Mouse (Mus musculus): ENCODE data around the gene Cntnap1. TPM values are rescaled to one million over a fixed set of nuclear protein-coding genes. Genes with fewer than 3 reads are reported as not detected.

The Cntnap1 gene
- total and polyA plus RNA-seq, 2 experiments from 2014 or later = 3.2 to 15.0 TPM

DNA sequence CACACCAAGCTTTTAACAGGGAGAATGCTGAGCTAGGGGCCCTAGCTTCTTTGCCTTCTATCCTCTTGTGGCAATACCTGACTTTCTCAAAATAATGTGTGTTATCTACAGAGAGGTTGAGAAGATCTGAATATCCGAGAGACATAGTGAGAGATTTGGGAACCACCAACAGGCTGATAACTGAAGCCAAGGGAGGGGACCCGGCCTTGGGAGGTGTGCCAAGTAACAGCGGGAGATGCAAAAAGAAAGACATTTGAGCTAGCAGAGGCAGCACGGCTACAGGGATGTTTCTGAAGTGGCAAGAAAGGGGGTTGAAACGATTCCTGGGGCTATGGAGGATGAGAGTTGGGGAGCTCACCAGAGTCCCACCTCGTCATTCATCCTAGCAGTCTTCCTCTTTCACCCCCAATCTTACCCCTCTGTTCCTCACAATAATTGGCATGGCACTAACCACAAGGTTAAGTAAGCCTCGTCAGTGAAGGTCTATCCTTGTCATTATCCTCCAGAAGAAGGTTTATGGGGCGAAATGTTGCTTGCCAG is 59.1 kb downstream of the Cntnap1 start:
- Histone ChIP-seq H3K36me3 (ENCODE audit: insufficient read depth, low read length) (no peaks in the 10 kb centered on the region), H3K4me2 (ENCODE audit: low read depth, low read length, poor library complexity, severe bottlenecking) (no peak overlapping the region), H3K4me1 (ENCODE audit: insufficient read depth, low read length) (no peaks in the 10 kb centered on the region), H3K9me3 (ENCODE audit: low read length) (no peaks in the 10 kb centered on the region), H3K9ac (replicated peaks; ENCODE audit: low read length, poor library complexity, severe bottlenecking) (no peak overlapping the region), H3K27me3 (ENCODE audit: insufficient read depth, low read length) (no peaks in the 10 kb centered on the region), H3K27ac (ENCODE audit: low read depth, low read length) (no peak overlapping the region), H3K4me3 (ENCODE audit: low read depth, low read length) (no peak overlapping the region)
- no peak for TF ChIP-seq CTCF (IDR thresholded peaks at IDR 0.05)
- DNase-seq (ENCODE audit: low spot score) (no peak), ATAC-seq (ENCODE audit: low FRiP score) (no peak)
- 18% methylated on average over 8 of the region's 8 CpGs for WGBS

DNA sequence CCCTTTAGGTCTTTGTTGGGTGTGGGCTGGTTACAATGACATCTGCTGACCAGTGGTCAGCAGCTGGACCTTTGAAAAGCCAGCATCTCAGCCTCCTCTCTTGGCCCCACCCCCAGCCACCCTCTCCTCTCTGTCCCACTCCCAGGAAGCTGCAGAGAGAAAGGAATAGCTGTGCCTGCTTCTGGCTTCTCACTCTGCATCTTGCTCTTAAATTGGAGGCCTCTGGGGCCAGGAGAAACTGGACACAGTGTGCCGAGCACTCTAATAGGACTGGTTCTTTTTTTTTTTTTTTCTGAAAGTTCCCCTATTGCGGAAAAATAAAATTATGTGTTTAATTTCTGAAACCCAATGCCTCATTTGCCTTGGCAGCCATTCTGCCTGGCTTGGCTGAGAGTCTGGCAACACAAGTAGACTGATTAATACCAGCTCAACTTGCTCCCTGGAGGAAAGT is 59.8 kb downstream of the Cntnap1 start:
- no peak overlapping the region for H3K27ac ChIP-seq (ENCODE audit: low read depth, low read length)
- no peak overlapping the region for H3K4me2 ChIP-seq (ENCODE audit: low read depth, low read length, poor library complexity, severe bottlenecking)
- 36% methylated on average over 2 of the region's 2 CpGs for WGBS
- DNase-seq (ENCODE audit: low spot score) (peak; percentile 26), ATAC-seq (ENCODE audit: low FRiP score) (no peak)
- no peak for TF ChIP-seq CTCF (IDR thresholded peaks at IDR 0.05)
- H3K9ac ChIP-seq (replicated peaks; ENCODE audit: low read length, poor library complexity, severe bottlenecking) = no peak overlapping the region
- no peaks in the 10 kb centered on the region for H3K27me3 ChIP-seq (ENCODE audit: insufficient read depth, low read length)
- no peaks in the 10 kb centered on the region for H3K9me3 ChIP-seq (ENCODE audit: low read length)
- no peak overlapping the region for H3K4me3 ChIP-seq (ENCODE audit: low read depth, low read length)
- H3K36me3 ChIP-seq (ENCODE audit: insufficient read depth, low read length) = no peaks in the 10 kb centered on the region
- no peaks in the 10 kb centered on the region for H3K4me1 ChIP-seq (ENCODE audit: insufficient read depth, low read length)

DNA sequence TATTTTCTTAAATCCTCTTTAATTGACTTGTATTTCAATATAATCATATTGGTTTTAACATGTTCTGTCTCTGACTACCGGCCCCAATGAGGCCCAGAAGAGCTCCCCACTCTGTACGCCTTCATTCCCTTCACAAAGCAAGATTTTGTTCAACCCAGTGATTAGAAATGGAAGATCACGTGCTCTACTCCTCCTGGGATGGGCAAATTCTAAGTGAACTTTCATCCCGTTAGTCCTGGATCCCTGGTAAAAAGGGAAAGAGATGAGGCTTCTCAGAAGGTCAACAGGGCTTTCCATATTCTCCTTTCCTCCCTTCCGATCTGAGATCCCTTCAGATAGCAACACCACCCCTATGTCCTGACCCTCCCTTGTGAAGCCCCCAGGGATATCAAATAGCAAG is 60.2 kb downstream of the Cntnap1 start:
- H3K4me1 ChIP-seq (ENCODE audit: insufficient read depth, low read length) = no peaks in the 10 kb centered on the region
- no peak for ATAC-seq (ENCODE audit: low FRiP score)
- no peak overlapping the region for H3K9ac ChIP-seq (replicated peaks; ENCODE audit: low read length, poor library complexity, severe bottlenecking)
- no peaks in the 10 kb centered on the region for H3K36me3 ChIP-seq (ENCODE audit: insufficient read depth, low read length)
- H3K27me3 ChIP-seq (ENCODE audit: insufficient read depth, low read length) = no peaks in the 10 kb centered on the region
- TF ChIP-seq CTCF (IDR thresholded peaks at IDR 0.05) = no peak
- H3K4me2 ChIP-seq (ENCODE audit: low read depth, low read length, poor library complexity, severe bottlenecking) = no peak overlapping the region; the same call in 1 of the 2 replicates
- 19% methylated on average over 5 of the region's 5 CpGs for WGBS
- H3K9me3 ChIP-seq (ENCODE audit: low read length) = no peaks in the 10 kb centered on the region
- 0 out of 2 replicates have a peak overlapping the region, but pooled peaks have one; percentile 26 for H3K27ac ChIP-seq (ENCODE audit: low read depth, low read length)
- DNase-seq (ENCODE audit: low spot score) = no peak
- H3K4me3 ChIP-seq (ENCODE audit: low read depth, low read length) = no peak overlapping the region

DNA sequence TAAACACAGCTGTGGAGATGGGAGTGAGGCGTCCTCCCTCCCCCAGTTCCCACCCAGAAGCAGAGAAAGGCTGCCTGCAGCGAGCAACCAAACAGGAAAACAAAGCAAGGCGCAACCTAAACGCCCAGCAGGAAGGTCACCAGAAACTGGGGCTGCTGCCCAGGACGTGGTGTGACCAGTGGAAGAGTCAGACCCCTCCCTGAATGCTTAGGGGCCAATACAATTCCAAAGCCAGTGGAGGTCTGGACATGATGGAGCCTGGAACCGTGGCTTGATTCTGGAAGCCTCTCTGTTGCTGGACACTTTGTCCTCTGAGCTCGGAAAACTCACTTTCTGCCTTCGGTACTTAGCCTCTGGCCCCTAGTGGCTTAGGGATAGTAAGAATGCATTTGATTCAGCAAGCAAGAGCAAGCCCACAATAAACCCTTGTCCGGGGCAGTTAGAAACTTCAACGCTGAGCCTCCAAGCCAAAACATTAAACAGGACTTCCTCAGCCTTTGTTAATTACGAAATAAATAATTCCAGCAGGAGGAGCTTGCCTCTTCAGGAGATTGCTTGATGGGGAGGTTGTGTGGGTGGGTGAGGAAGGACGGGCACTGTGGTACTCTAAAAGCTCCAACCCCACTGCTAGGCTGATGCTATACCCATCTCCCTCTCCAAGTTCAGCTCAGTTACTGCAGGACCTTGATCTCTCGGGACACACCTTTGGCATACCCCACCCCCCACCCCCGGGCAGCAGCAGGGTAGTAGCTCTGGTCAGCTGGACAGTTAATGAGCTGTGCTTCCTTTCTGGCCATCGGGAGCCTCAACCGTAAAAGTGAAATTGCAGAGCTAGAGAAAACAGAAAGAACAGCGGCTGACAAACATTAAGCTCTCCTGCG is 60.9 kb downstream of the Cntnap1 start:
- no peak overlapping the region for H3K4me3 ChIP-seq (ENCODE audit: low read depth, low read length)
- H3K4me2 ChIP-seq (ENCODE audit: low read depth, low read length, poor library complexity, severe bottlenecking) = peak overlapping the region; percentile 5; the same call in 1 of the 2 replicates
- H3K9ac ChIP-seq (replicated peaks; ENCODE audit: low read length, poor library complexity, severe bottlenecking) = no peak overlapping the region
- H3K9me3 ChIP-seq (ENCODE audit: low read length) = no peaks in the 10 kb centered on the region
- H3K27me3 ChIP-seq (ENCODE audit: insufficient read depth, low read length) = no peaks in the 10 kb centered on the region
- H3K36me3 ChIP-seq (ENCODE audit: insufficient read depth, low read length) = no peaks in the 10 kb centered on the region
- DNase-seq (ENCODE audit: low spot score) = peak; percentile 28
- 0 out of 2 replicates have a peak overlapping the region, but pooled peaks have one; percentile 32 for H3K27ac ChIP-seq (ENCODE audit: low read depth, low read length)
- TF ChIP-seq CTCF (IDR thresholded peaks at IDR 0.05) = no peak
- 15% methylated on average over 18 of the region's 18 CpGs for WGBS
- no peaks in the 10 kb centered on the region for H3K4me1 ChIP-seq (ENCODE audit: insufficient read depth, low read length)
- ATAC-seq (ENCODE audit: low FRiP score) = no peak

DNA sequence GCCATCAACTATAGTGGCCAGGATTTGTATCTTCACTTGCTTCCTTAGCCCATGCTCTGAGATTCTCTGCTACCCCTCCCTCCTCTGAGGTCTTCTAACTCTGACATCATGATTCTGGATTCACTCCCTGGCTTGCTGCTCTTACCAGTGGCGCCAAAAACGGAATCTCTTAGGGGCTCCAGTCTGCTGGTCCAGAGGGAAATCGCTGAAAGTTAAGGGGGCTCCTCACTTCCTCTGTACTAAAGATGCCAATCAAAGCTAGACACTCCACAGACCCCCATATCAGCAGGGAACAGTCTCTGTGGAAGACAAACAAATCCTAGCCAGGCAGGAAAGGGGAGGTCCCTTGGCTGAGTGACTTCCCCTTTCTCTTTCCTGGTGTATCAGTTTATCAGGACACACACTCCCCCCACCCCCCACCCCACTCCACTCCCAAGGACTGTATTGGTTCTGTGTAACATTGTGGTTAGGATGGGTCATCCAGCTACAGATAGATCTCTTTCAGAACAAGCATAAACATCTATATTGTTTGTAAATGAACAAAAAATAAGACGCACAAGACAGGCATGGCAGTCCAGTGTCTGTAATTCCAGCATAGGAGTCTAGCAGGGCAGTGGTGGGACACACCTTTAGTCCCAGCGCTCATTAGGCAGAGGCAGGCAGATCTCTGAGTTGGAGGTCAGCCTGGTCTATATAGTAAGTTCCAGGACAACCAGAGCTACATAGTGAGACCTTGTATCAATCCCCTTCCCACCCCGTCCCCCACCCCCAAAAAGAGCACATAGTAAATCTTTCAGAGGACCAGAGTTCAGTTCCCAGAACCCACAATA is 61.9 kb downstream of the Cntnap1 start:
- no peaks in the 10 kb centered on the region for H3K9me3 ChIP-seq (ENCODE audit: low read length)
- no peak overlapping the region for H3K4me2 ChIP-seq (ENCODE audit: low read depth, low read length, poor library complexity, severe bottlenecking)
- DNase-seq (ENCODE audit: low spot score) (no peak), ATAC-seq (ENCODE audit: low FRiP score) (no peak)
- no peak overlapping the region for H3K9ac ChIP-seq (replicated peaks; ENCODE audit: low read length, poor library complexity, severe bottlenecking)
- no peaks in the 10 kb centered on the region for H3K36me3 ChIP-seq (ENCODE audit: insufficient read depth, low read length)
- peak overlapping the region; percentile 32; the same call in 1 of the 2 replicates for H3K27ac ChIP-seq (ENCODE audit: low read depth, low read length)
- 57% methylated on average over 6 of the region's 6 CpGs for WGBS
- no peaks in the 10 kb centered on the region for H3K27me3 ChIP-seq (ENCODE audit: insufficient read depth, low read length)
- no peaks in the 10 kb centered on the region for H3K4me1 ChIP-seq (ENCODE audit: insufficient read depth, low read length)
- H3K4me3 ChIP-seq (ENCODE audit: low read depth, low read length) = no peak overlapping the region
- TF ChIP-seq CTCF (IDR thresholded peaks at IDR 0.05) = no peak
